Mouse (Mus musculus): ENCODE measurements at regions not wholly inside any gene's neighbourhood (a gene's known extent, or its start where the extent isn't known, plus 50 kb on each side); places are given as distances from the start of the nearest gene placed in this dataset.
A peak's percentile ranks its signal among the peaks of the same experiment; 100 is the strongest.

DNA sequence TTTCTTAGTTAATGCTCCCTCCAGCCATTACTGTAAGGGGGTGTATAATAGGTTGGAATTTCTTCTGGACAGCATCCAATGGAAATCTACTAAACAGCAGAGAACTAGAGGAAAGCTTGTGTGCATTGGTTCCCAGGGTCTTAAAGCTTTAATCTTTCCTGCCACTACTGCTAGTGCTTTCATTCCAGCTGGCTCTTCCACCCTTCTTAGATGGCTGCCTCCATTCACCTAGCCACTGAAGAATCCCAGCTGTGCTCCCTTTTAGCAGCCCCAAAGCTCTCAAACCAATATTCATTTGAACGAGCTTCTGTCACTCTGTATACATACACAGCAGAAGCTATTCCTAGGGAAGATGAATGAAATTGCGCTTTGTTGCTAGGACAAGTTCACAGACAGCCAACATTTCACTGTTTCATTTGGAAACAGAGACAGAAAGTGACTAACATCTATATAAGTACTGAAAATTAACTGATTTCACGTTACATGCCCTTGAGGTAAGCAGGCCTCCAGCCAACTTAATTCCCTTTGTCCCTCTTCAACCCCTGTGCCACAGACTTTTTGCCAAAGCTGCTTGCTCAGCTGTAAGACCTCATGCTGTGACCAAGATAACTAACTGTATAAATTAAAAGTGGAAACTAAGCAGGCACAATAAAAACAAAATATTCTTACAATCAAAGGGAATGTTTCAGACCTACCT lies 388.3 kb downstream of the Gm1140 start:
- Histone ChIP-seq H3K9me3 (ENCODE audit: control insufficient read depth, low read depth, low read length) (no peaks in the 10 kb centered on the region), H3K4me2 (replicated peaks; ENCODE audit: low read depth, low read length) (no peak overlapping the region), H3K36me3 (ENCODE audit: control insufficient read depth, insufficient read depth, low read length) (no peaks in the 10 kb centered on the region), H3K27me3 (ENCODE audit: control insufficient read depth, insufficient read depth, low read length) (no peaks in the 10 kb centered on the region), H3K4me3 (ENCODE audit: low read depth, low read length) (no peak overlapping the region), H3K9ac (replicated peaks; ENCODE audit: low read depth, low read length) (no peak overlapping the region), H3K27ac (ENCODE audit: low read length) (no peak overlapping the region), H3K4me1 (ENCODE audit: control insufficient read depth, insufficient read depth, low read length) (no peaks in the 10 kb centered on the region)
- peak; percentile 46; the same call in 1 of the 2 replicates for ATAC-seq (ENCODE audit: insufficient number of reproducible peaks, insufficient read depth, low FRiP score, low read depth)
- WGBS = 45% methylated on average over 3 of the region's 3 CpGs

GRCm38 (mm10) chrX:67283908-67284307 lies 409.5 kb downstream of the Gm1140 start:
- Histone ChIP-seq H3K27ac (ENCODE audit: low read length) (no peak overlapping the region), H3K9ac (replicated peaks; ENCODE audit: low read depth, low read length) (no peak overlapping the region), H3K4me3 (ENCODE audit: low read depth, low read length) (no peak overlapping the region), H3K27me3 (ENCODE audit: control insufficient read depth, insufficient read depth, low read length) (no peaks in the 10 kb centered on the region), H3K9me3 (ENCODE audit: control insufficient read depth, low read depth, low read length) (no peaks in the 10 kb centered on the region), H3K36me3 (ENCODE audit: control insufficient read depth, insufficient read depth, low read length) (no peaks in the 10 kb centered on the region), H3K4me1 (ENCODE audit: control insufficient read depth, insufficient read depth, low read length) (no peaks in the 10 kb centered on the region), H3K4me2 (replicated peaks; ENCODE audit: low read depth, low read length) (no peak overlapping the region)
- ATAC-seq (ENCODE audit: insufficient number of reproducible peaks, insufficient read depth, low FRiP score, low read depth) = no peak

- H3K9me3 ChIP-seq (ENCODE audit: control insufficient read depth, low read depth, low read length) = no peaks in the 10 kb centered on the region
- no peak overlapping the region for H3K9ac ChIP-seq (replicated peaks; ENCODE audit: low read depth, low read length)
- ATAC-seq (ENCODE audit: insufficient number of reproducible peaks, insufficient read depth, low FRiP score, low read depth) = no peak
- no peaks in the 10 kb centered on the region for H3K27me3 ChIP-seq (ENCODE audit: control insufficient read depth, insufficient read depth, low read length)
- 63% methylated on average over 2 of the region's 2 CpGs for WGBS
- H3K27ac ChIP-seq (ENCODE audit: low read length) = no peak overlapping the region
- no peaks in the 10 kb centered on the region for H3K36me3 ChIP-seq (ENCODE audit: control insufficient read depth, insufficient read depth, low read length)
- H3K4me3 ChIP-seq (ENCODE audit: low read depth, low read length) = no peak overlapping the region
- no peaks in the 10 kb centered on the region for H3K4me1 ChIP-seq (ENCODE audit: control insufficient read depth, insufficient read depth, low read length)
- H3K4me2 ChIP-seq (replicated peaks; ENCODE audit: low read depth, low read length) = no peak overlapping the region
These were observed 409.9 kb downstream of the Gm1140 start for GRCm38 (mm10) chrX:67283460-67283859.

DNA sequence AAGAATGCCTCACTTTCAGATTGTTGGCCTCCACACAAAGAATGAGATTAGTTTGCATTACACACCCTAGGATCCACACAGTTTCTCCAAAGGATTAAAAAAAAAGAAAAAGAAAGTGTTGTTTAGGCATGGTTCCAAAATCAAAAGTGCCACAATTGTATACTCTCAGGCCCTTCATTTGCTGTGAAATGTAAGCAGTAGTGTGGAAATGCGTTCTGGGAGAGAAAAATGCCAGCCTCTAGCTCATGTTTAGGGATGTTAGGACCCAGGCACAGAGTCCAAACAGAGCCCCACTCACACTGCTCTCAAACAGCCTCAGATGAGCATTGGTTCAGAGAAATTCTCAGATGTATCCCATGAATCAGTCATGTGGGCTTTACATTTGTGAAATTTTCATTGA lies 410.4 kb downstream of the Gm1140 start:
- Histone ChIP-seq H3K4me3 (ENCODE audit: low read depth, low read length) (no peak overlapping the region), H3K27me3 (ENCODE audit: control insufficient read depth, insufficient read depth, low read length) (no peaks in the 10 kb centered on the region), H3K9me3 (ENCODE audit: control insufficient read depth, low read depth, low read length) (no peaks in the 10 kb centered on the region), H3K9ac (replicated peaks; ENCODE audit: low read depth, low read length) (no peak overlapping the region), H3K4me2 (replicated peaks; ENCODE audit: low read depth, low read length) (no peak overlapping the region), H3K27ac (ENCODE audit: low read length) (no peak overlapping the region), H3K4me1 (ENCODE audit: control insufficient read depth, insufficient read depth, low read length) (no peaks in the 10 kb centered on the region), H3K36me3 (ENCODE audit: control insufficient read depth, insufficient read depth, low read length) (no peaks in the 10 kb centered on the region)
- 32% methylated on average over 1 of the region's 1 CpGs for WGBS
- ATAC-seq (ENCODE audit: insufficient number of reproducible peaks, insufficient read depth, low FRiP score, low read depth) = no peak

DNA sequence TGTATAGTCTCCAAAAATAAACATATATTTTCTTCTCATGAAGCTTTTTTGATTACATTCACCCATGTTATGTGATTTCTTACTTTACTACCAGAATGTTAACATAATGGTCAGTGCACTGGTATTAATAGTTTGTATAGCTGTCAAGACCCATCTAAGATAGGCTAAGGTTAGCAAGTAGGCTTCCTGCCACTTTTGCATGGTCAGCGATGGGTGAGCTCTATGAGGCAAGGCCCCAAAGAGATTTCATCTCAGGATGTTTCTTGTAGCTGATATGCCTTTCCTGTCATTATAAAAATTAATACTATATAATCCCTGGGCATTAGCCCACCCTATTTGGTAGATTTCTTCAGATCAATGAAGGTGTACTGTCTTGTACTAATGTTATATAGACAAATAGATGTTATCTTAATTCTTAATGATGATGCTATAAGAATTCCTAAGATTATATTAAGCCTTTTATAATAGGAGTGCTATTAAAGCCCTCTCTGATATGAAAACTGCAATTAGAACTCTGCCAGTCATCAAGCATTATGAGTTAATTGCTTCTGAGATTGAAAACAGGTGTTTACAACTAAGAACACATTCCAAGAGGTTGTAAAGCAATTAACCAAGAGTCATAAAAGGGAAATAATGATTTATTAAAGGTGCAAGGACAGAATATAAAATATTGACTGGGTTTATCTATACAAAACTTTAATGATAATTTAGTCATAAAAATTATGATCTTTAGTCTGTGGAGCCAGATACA lies 454.6 kb downstream of the Gm1140 start:
- ATAC-seq (ENCODE audit: insufficient number of reproducible peaks, insufficient read depth, low FRiP score, low read depth) = no peak
- Histone ChIP-seq H3K9me3 (ENCODE audit: control insufficient read depth, low read depth, low read length) (no peaks in the 10 kb centered on the region), H3K4me1 (ENCODE audit: control insufficient read depth, insufficient read depth, low read length) (no peaks in the 10 kb centered on the region), H3K9ac (replicated peaks; ENCODE audit: low read depth, low read length) (no peak overlapping the region), H3K27ac (ENCODE audit: low read length) (no peak overlapping the region), H3K36me3 (ENCODE audit: control insufficient read depth, insufficient read depth, low read length) (no peaks in the 10 kb centered on the region), H3K4me3 (ENCODE audit: low read depth, low read length) (no peak overlapping the region), H3K27me3 (ENCODE audit: control insufficient read depth, insufficient read depth, low read length) (no peaks in the 10 kb centered on the region), H3K4me2 (replicated peaks; ENCODE audit: low read depth, low read length) (no peak overlapping the region)
- 71% methylated on average over 1 of the region's 1 CpGs for WGBS

- no peak overlapping the region for H3K4me3 ChIP-seq (ENCODE audit: low read depth, low read length)
- H3K36me3 ChIP-seq (ENCODE audit: control insufficient read depth, insufficient read depth, low read length) = no peaks in the 10 kb centered on the region
- H3K27ac ChIP-seq (ENCODE audit: low read length) = no peak overlapping the region
- no peaks in the 10 kb centered on the region for H3K27me3 ChIP-seq (ENCODE audit: control insufficient read depth, insufficient read depth, low read length)
- H3K9me3 ChIP-seq (ENCODE audit: control insufficient read depth, low read depth, low read length) = no peaks in the 10 kb centered on the region
- no peak overlapping the region for H3K9ac ChIP-seq (replicated peaks; ENCODE audit: low read depth, low read length)
- ATAC-seq (ENCODE audit: insufficient number of reproducible peaks, insufficient read depth, low FRiP score, low read depth) = no peak
- H3K4me1 ChIP-seq (ENCODE audit: control insufficient read depth, insufficient read depth, low read length) = no peaks in the 10 kb centered on the region
- WGBS = 76% methylated on average over 1 of the region's 1 CpGs
- no peak overlapping the region for H3K4me2 ChIP-seq (replicated peaks; ENCODE audit: low read depth, low read length)
These were observed 483.1 kb downstream of the Gm1140 start for GRCm38 (mm10) chrX:67210236-67210635.
